Mouse (Mus musculus) hematopoietic stem cell, adult 5-6 weeks (primary cell): ENCODE data around the gene Gpd1. TPM values are rescaled to one million over a fixed set of nuclear protein-coding genes. Genes with fewer than 3 reads are reported as not detected.

Experiments used
- total RNA-seq: library from RNA; stranded (forward); fragments of 172-1452, 232-1000 nt; gene quantifications from 2 replicates; pipeline ENCODE4 v1.2.3, GENCODE M21; 2017

Gene Gpd1
- total RNA-seq, 1 experiment from 2014 or later: 0.74 TPM

Other genes with a start within 250 kb of the Gpd1 start
- 7.1 and 7.2 TPM in 2 replicates for gene Bcdin3d, start 242.8 kb upstream of the Gpd1 start, total RNA-seq
- not detected in 2 replicates for gene Faim2, start 189.3 kb upstream of the Gpd1 start, total RNA-seq
- not detected in 2 replicates for gene Aqp2, start 138.5 kb upstream of the Gpd1 start, total RNA-seq
- not detected in 2 replicates for gene Aqp5, start 126.7 kb upstream of the Gpd1 start, total RNA-seq
- gene Aqp6, start 116.1 kb upstream of the Gpd1 start, total RNA-seq: not detected in 2 replicates
- 47.7 and 50.2 TPM in 2 replicates for gene Racgap1, start 65.9 kb upstream of the Gpd1 start, total RNA-seq
- not detected in 2 replicates for gene Asic1, start 47.1 kb upstream of the Gpd1 start, total RNA-seq
- 29.7 and 39.1 TPM in 2 replicates for gene Smarcd1, start 15.4 kb upstream of the Gpd1 start, total RNA-seq
- not detected in 2 replicates for gene Gm17349, start 12.0 kb upstream of the Gpd1 start, total RNA-seq
- 26.8 and 41.8 TPM in 2 replicates for gene Cox14, start 8.1 kb downstream of the Gpd1 start, total RNA-seq
- 46.2 and 48.5 TPM in 2 replicates for gene Cers5, start 55.4 kb downstream of the Gpd1 start, total RNA-seq
- gene Lima1, start 157.9 kb downstream of the Gpd1 start, total RNA-seq: 6.4 and 6.5 TPM in 2 replicates
- gene Fam186a, start 249.5 kb downstream of the Gpd1 start, total RNA-seq: not detected in 2 replicates